Mouse (Mus musculus) forebrain, embryonic 14.5 days (tissue): ENCODE results near the gene Med15. TPM values are rescaled to one million over a fixed set of nuclear protein-coding genes. Genes with fewer than 3 reads are reported as not detected.

Source experiments
- ATAC-seq: fragments of 200-750 bp; cut with Nextera tagmentation; 2 replicates; pipeline ENCODE4 v1.8.0; 2017; ENCODE audit warnings: mild to moderate bottlenecking, moderate library complexity
- DNase-seq: peaks from one replicate; pipeline ENCODE4 v3.0.0-alpha.2; 2015; ENCODE audit warnings: low spot score
- H3K27ac ChIP-seq: fragments of 300-500 bp; sonication (generic); 2 replicates; pipeline ENCODE4 v1.5.1; 2014; ENCODE audit warnings: low read depth, mild to moderate bottlenecking, control low read depth, low read length, moderate library complexity
- H3K27me3 ChIP-seq: fragments of 300-500 bp; sonication (generic); replicated peaks from 2 replicates; pipeline ENCODE4 v1.6.1; 2014; ENCODE audit warnings: low read length, control low read depth, mixed read lengths; ENCODE audit not compliant: control insufficient read depth, insufficient read depth
- H3K36me3 ChIP-seq: fragments of 300-500 bp; sonication (generic); 2 replicates; pipeline ENCODE4 v1.6.1; 2014; ENCODE audit warnings: low read length, control low read depth; ENCODE audit not compliant: control insufficient read depth, insufficient read depth
- H3K4me1 ChIP-seq: fragments of 300-500 bp; sonication (generic); 2 replicates; pipeline ENCODE4 v1.6.1; 2014; ENCODE audit warnings: antibody characterized with exemption, low read length, control low read depth; ENCODE audit not compliant: control insufficient read depth, insufficient read depth
- H3K4me2 ChIP-seq: fragments of 300-500 bp; sonication (generic); 2 replicates; pipeline ENCODE4 v1.6.1; 2014; ENCODE audit warnings: mild to moderate bottlenecking, control low read depth, low read length
- H3K4me3 ChIP-seq: fragments of 300-500 bp; sonication (generic); 2 replicates; pipeline ENCODE4 v1.5.1; 2014; ENCODE audit warnings: low read depth, low read length, control low read depth
- H3K9ac ChIP-seq: fragments of 300-500 bp; sonication (generic); 2 replicates; pipeline ENCODE4 v1.6.1; 2014; ENCODE audit warnings: mild to moderate bottlenecking, low read length, control low read depth, moderate library complexity
- H3K9me3 ChIP-seq: fragments of 300-500 bp; sonication (generic); replicated peaks from 2 replicates; pipeline ENCODE4 v1.6.1; 2016; ENCODE audit warnings: low read length, control low read depth, mixed read lengths; ENCODE audit not compliant: control insufficient read depth
- WGBS: fragments of 180-500 bp; shearing (Covaris S2); extraction: QIAGEN DNeasy Blood & Tissue Kit; methylation state at CpG from one replicate; pipeline ENCODE4 v1.1.7; 2014; 5-methylcytosine and 5-hydroxymethylcytosine counted together
- polyA plus RNA-seq: library from polyadenylated mRNA; unstranded; fragments of >200 nt; fragmentation: Nextera tagmentation; extraction: Ambion mirVana; gene quantifications from 2 replicates; pipeline ENCODE4 v1.2.1, GENCODE M21; 2014

The Med15 gene
- polyA plus RNA-seq, result 23.4 and 31.8 TPM in 2 replicates

GRCm38 (mm10) chr16:17732841-17733340 is at the start of gene Med15:
Med15 (minus strand) TSS chr16:17732891.
- ATAC-seq (no peak), DNase-seq (no peak)
- H3K4me3 ChIP-seq, result no peak within 1 kb of the TSS
- H3K9ac ChIP-seq, result no peak within 1 kb of the TSS
- H3K4me1 ChIP-seq, result no peaks in the 10 kb centered on the region
- no peaks in the 10 kb centered on the region for H3K27me3 ChIP-seq
- no peak within 1 kb of the TSS for H3K27ac ChIP-seq
- WGBS, result 38% methylated on average over 3 of the region's 3 CpGs
- H3K9me3 ChIP-seq, result no peaks in the 10 kb centered on the region
- H3K4me2 ChIP-seq, result no peak within 1 kb of the TSS
- no peaks in the 10 kb centered on the region for H3K36me3 ChIP-seq

- no peak for ATAC-seq
- Histone ChIP-seq H3K9me3 (no peaks in the 10 kb centered on the region), H3K27me3 (no peaks in the 10 kb centered on the region), H3K9ac (no peak overlapping the region), H3K4me2 (no peak overlapping the region), H3K4me1 (no peaks in the 10 kb centered on the region), H3K4me3 (no peak overlapping the region), H3K36me3 (peaks cover 63% of the 10 kb centered on the region), H3K27ac (no peak overlapping the region)
- 92% methylated on average over 1 of the region's 1 CpGs for WGBS
- DNase-seq, result no peak
These were observed 47.0 kb upstream of the Med15 start for GRCm38 (mm10) chr16:17779692-17780091.

- Histone ChIP-seq H3K9me3 (no peaks in the 10 kb centered on the region), H3K4me1 (no peaks in the 10 kb centered on the region), H3K27ac (no peak overlapping the region), H3K27me3 (no peaks in the 10 kb centered on the region), H3K9ac (no peak overlapping the region), H3K36me3 (peaks cover 57% of the 10 kb centered on the region), H3K4me3 (no peak overlapping the region), H3K4me2 (no peak overlapping the region)
- ATAC-seq, result no peak
- DNase-seq, result no peak
- WGBS, result 90% methylated on average over 4 of the region's 4 CpGs
These were observed 45.5 kb upstream of the Med15 start for GRCm38 (mm10) chr16:17778223-17778622.

GRCm38 (mm10) chr16:17776828-17777227 is 44.1 kb upstream of the Med15 start:
- H3K9ac ChIP-seq, result no peak overlapping the region
- WGBS, result 65% methylated on average over 11 of the region's 11 CpGs
- H3K4me3 ChIP-seq, result no peak overlapping the region
- H3K4me2 ChIP-seq, result no peak overlapping the region
- no peak for ATAC-seq
- DNase-seq, result peak; percentile 27
- no peaks in the 10 kb centered on the region for H3K9me3 ChIP-seq
- no peaks in the 10 kb centered on the region for H3K4me1 ChIP-seq
- H3K27me3 ChIP-seq, result no peaks in the 10 kb centered on the region
- H3K27ac ChIP-seq, result no peak overlapping the region
- H3K36me3 ChIP-seq, result peaks cover 65% of the 10 kb centered on the region

- Histone ChIP-seq H3K9me3 (no peaks in the 10 kb centered on the region), H3K27me3 (no peaks in the 10 kb centered on the region), H3K4me3 (no peak overlapping the region), H3K4me2 (no peak overlapping the region), H3K27ac (no peak overlapping the region), H3K9ac (no peak overlapping the region), H3K4me1 (no peaks in the 10 kb centered on the region), H3K36me3 (peaks cover 48% of the 10 kb centered on the region)
- ATAC-seq (no peak), DNase-seq (peak; percentile 23)
- WGBS, result 86% methylated on average over 4 of the region's 4 CpGs
These were observed 38.6 kb upstream of the Med15 start for GRCm38 (mm10) chr16:17771117-17771865.

GRCm38 (mm10) chr16:17768834-17769233 is 36.1 kb upstream of the Med15 start:
- no peaks in the 10 kb centered on the region for H3K4me1 ChIP-seq
- no peak overlapping the region for H3K9ac ChIP-seq
- no peak overlapping the region for H3K27ac ChIP-seq
- no peaks in the 10 kb centered on the region for H3K27me3 ChIP-seq
- peaks cover 51% of the 10 kb centered on the region for H3K36me3 ChIP-seq
- H3K4me2 ChIP-seq, result no peak overlapping the region
- ATAC-seq, result no peak
- no peak for DNase-seq
- WGBS, result 87% methylated on average over 7 of the region's 7 CpGs
- no peaks in the 10 kb centered on the region for H3K9me3 ChIP-seq
- H3K4me3 ChIP-seq, result no peak overlapping the region

- Histone ChIP-seq H3K9me3 (no peaks in the 10 kb centered on the region), H3K4me1 (peaks cover 5% of the 10 kb centered on the region; the same call in 1 of the 2 replicates), H3K36me3 (peaks cover 32% of the 10 kb centered on the region), H3K27ac (no peak overlapping the region), H3K27me3 (no peaks in the 10 kb centered on the region), H3K4me3 (no peak overlapping the region), H3K4me2 (no peak overlapping the region), H3K9ac (no peak overlapping the region)
- WGBS, result 92% methylated on average over 4 of the region's 4 CpGs
- DNase-seq (no peak), ATAC-seq (no peak)
These were observed 31.4 kb upstream of the Med15 start for GRCm38 (mm10) chr16:17764108-17764511.

- DNase-seq (no peak), ATAC-seq (no peak)
- Histone ChIP-seq H3K4me1 (peaks cover 5% of the 10 kb centered on the region; the same call in 1 of the 2 replicates), H3K36me3 (peaks cover 15% of the 10 kb centered on the region), H3K27me3 (no peaks in the 10 kb centered on the region), H3K4me2 (no peak overlapping the region), H3K9me3 (no peaks in the 10 kb centered on the region), H3K9ac (no peak overlapping the region), H3K4me3 (no peak overlapping the region), H3K27ac (no peak overlapping the region)
- 74% methylated on average over 1 of the region's 1 CpGs for WGBS
These were observed 28.4 kb upstream of the Med15 start for GRCm38 (mm10) chr16:17761074-17761473.

- whole genome bisulfite sequencing, result 41% methylated on average over 8 of the region's 8 CpGs
- Histone ChIP-seq H3K9me3 (no peaks in the 10 kb centered on the region), H3K4me2 (peak overlapping the region; percentile 92), H3K27me3 (no peaks in the 10 kb centered on the region), H3K36me3 (peaks cover 11% of the 10 kb centered on the region), H3K4me3 (peak overlapping the region; percentile 68), H3K27ac (no peak overlapping the region), H3K4me1 (peaks cover 5% of the 10 kb centered on the region; the same call in 1 of the 2 replicates), H3K9ac (no peak overlapping the region)
- ATAC-seq (no peak), DNase-seq (peak; percentile 35)
These were observed 28.0 kb upstream of the Med15 start for GRCm38 (mm10) chr16:17760657-17761056.
